Mouse (Mus musculus): ENCODE results near the gene Mgll. TPM values are rescaled to one million over a fixed set of nuclear protein-coding genes. Genes with fewer than 3 reads are reported as not detected.
A peak's percentile ranks its signal among the peaks of the same experiment; 100 is the strongest.

Mgll gene
- total and polyA plus RNA-seq, 3 experiments, result 88.7 to 146 (median 102) TPM

- no peak overlapping the region for H3K9ac ChIP-seq (ENCODE audit: low read depth, low read length)
- DNase-seq, result no peak
- no peak overlapping the region for H3K27ac ChIP-seq
- 88% methylated on average over 9 of the region's 9 CpGs for WGBS
- no peaks in the 10 kb centered on the region for H3K27me3 ChIP-seq (ENCODE audit: control insufficient read depth, insufficient read depth, low read length)
- H3K4me1 ChIP-seq (ENCODE audit: control insufficient read depth, insufficient read depth, low read length), result peaks cover 9% of the 10 kb centered on the region
- H3K4me3 ChIP-seq, result no peak overlapping the region
- no peaks in the 10 kb centered on the region for H3K36me3 ChIP-seq (ENCODE audit: control insufficient read depth, insufficient read depth, low read length)
- intact Hi-C loops (cut with DNase I), result no loop called here
- no peak for TF ChIP-seq EP300 (IDR thresholded peaks at IDR 0.05; ENCODE audit: insufficient read depth, low read depth, low read length)
- no peak for TF ChIP-seq CTCF (IDR thresholded peaks at IDR 0.05)
- no peak for TF ChIP-seq POLR2A (IDR thresholded peaks at IDR 0.05; ENCODE audit: insufficient read depth, low read depth, low read length)
- H3K79me2 ChIP-seq (replicated peaks; ENCODE audit: control insufficient read depth, insufficient read depth, low read length), result no peaks in the 10 kb centered on the region
Observed at GRCm38 (mm10) chr6:88843781-88844725, 119.8 kb downstream of the Mgll start.

- Histone ChIP-seq H3K79me2 (replicated peaks; ENCODE audit: control insufficient read depth, insufficient read depth, low read length) (no peaks in the 10 kb centered on the region), H3K4me3 (no peak overlapping the region), H3K27ac (no peak overlapping the region), H3K9ac (ENCODE audit: low read depth, low read length) (no peak overlapping the region), H3K36me3 (ENCODE audit: control insufficient read depth, insufficient read depth, low read length) (no peaks in the 10 kb centered on the region), H3K4me1 (ENCODE audit: control insufficient read depth, insufficient read depth, low read length) (peaks cover 11% of the 10 kb centered on the region), H3K27me3 (ENCODE audit: control insufficient read depth, insufficient read depth, low read length) (no peaks in the 10 kb centered on the region)
- intact Hi-C loops (cut with DNase I), result no loop called here
- no peak for DNase-seq
- no peak for TF ChIP-seq EP300 (IDR thresholded peaks at IDR 0.05; ENCODE audit: insufficient read depth, low read depth, low read length)
- 94% methylated on average over 7 of the region's 7 CpGs for WGBS
Observed at GRCm38 (mm10) chr6:88844901-88845565, 120.8 kb downstream of the Mgll start.

GRCm38 (mm10) chr6:88847571-88847970, 123.4 kb downstream of the Mgll start:
- no peak for DNase-seq
- TF ChIP-seq POLR2A (IDR thresholded peaks at IDR 0.05; ENCODE audit: insufficient read depth, low read depth, low read length) (no peak), EP300 (IDR thresholded peaks at IDR 0.05; ENCODE audit: insufficient read depth, low read depth, low read length) (no peak), CTCF (IDR thresholded peaks at IDR 0.05) (no peak)
- Histone ChIP-seq H3K27me3 (ENCODE audit: control insufficient read depth, insufficient read depth, low read length) (no peaks in the 10 kb centered on the region), H3K4me1 (ENCODE audit: control insufficient read depth, insufficient read depth, low read length) (peaks cover 8% of the 10 kb centered on the region), H3K79me2 (replicated peaks; ENCODE audit: control insufficient read depth, insufficient read depth, low read length) (no peaks in the 10 kb centered on the region), H3K36me3 (ENCODE audit: control insufficient read depth, insufficient read depth, low read length) (no peaks in the 10 kb centered on the region), H3K4me3 (no peak overlapping the region), H3K9ac (ENCODE audit: low read depth, low read length) (no peak overlapping the region), H3K27ac (no peak overlapping the region)
- intact Hi-C loops (cut with DNase I), result no loop called here
- WGBS, result 53% methylated on average over 2 of the region's 2 CpGs

- DNase-seq, result peak in 1 of 2 experiments; percentile 62
- H3K4me3 ChIP-seq, result no peak overlapping the region
- peaks cover 5% of the 10 kb centered on the region for H3K4me1 ChIP-seq (ENCODE audit: control insufficient read depth, insufficient read depth, low read length)
- H3K27me3 ChIP-seq (ENCODE audit: control insufficient read depth, insufficient read depth, low read length), result no peaks in the 10 kb centered on the region
- TF ChIP-seq POLR2A (IDR thresholded peaks at IDR 0.05; ENCODE audit: insufficient read depth, low read depth, low read length) (no peak), CTCF (IDR thresholded peaks at IDR 0.05) (peak; percentile 77)
- no peaks in the 10 kb centered on the region for H3K79me2 ChIP-seq (replicated peaks; ENCODE audit: control insufficient read depth, insufficient read depth, low read length)
- no peak overlapping the region for H3K27ac ChIP-seq
- H3K36me3 ChIP-seq (ENCODE audit: control insufficient read depth, insufficient read depth, low read length), result no peaks in the 10 kb centered on the region
- WGBS, result 50% methylated on average over 4 of the region's 4 CpGs
- no peak overlapping the region for H3K9ac ChIP-seq (ENCODE audit: low read depth, low read length)
- intact Hi-C loops (cut with DNase I), result no loop called here
Observed at GRCm38 (mm10) chr6:88849270-88849669, 125.1 kb downstream of the Mgll start.

GRCm38 (mm10) chr6:88850034-88850433, 125.8 kb downstream of the Mgll start:
- 58% methylated on average over 7 of the region's 7 CpGs for WGBS
- DNase-seq, result no peak
- peaks cover 5% of the 10 kb centered on the region for H3K4me1 ChIP-seq (ENCODE audit: control insufficient read depth, insufficient read depth, low read length)
- H3K27ac ChIP-seq, result peak overlapping the region; percentile 57
- H3K4me3 ChIP-seq, result no peak overlapping the region
- no peaks in the 10 kb centered on the region for H3K36me3 ChIP-seq (ENCODE audit: control insufficient read depth, insufficient read depth, low read length)
- no peaks in the 10 kb centered on the region for H3K27me3 ChIP-seq (ENCODE audit: control insufficient read depth, insufficient read depth, low read length)
- no peaks in the 10 kb centered on the region for H3K79me2 ChIP-seq (replicated peaks; ENCODE audit: control insufficient read depth, insufficient read depth, low read length)
- H3K9ac ChIP-seq (ENCODE audit: low read depth, low read length), result no peak overlapping the region
- intact Hi-C loops (cut with DNase I), result no loop called here
- TF ChIP-seq CTCF (IDR thresholded peaks at IDR 0.05) (peak; percentile 53), POLR2A (IDR thresholded peaks at IDR 0.05; ENCODE audit: insufficient read depth, low read depth, low read length) (no peak)

GRCm38 (mm10) chr6:88854509-88854908, 130.3 kb downstream of the Mgll start:
- TF ChIP-seq CTCF (IDR thresholded peaks at IDR 0.05) (no peak), EP300 (IDR thresholded peaks at IDR 0.05; ENCODE audit: insufficient read depth, low read depth, low read length) (no peak), POLR2A (IDR thresholded peaks at IDR 0.05; ENCODE audit: insufficient read depth, low read depth, low read length) (no peak)
- no peak overlapping the region for H3K9ac ChIP-seq (ENCODE audit: low read depth, low read length)
- DNase-seq, result no peak
- H3K27ac ChIP-seq, result no peak overlapping the region
- H3K36me3 ChIP-seq (ENCODE audit: control insufficient read depth, insufficient read depth, low read length), result no peaks in the 10 kb centered on the region
- H3K79me2 ChIP-seq (replicated peaks; ENCODE audit: control insufficient read depth, insufficient read depth, low read length), result no peaks in the 10 kb centered on the region
- no peak overlapping the region for H3K4me3 ChIP-seq
- H3K4me1 ChIP-seq (ENCODE audit: control insufficient read depth, insufficient read depth, low read length), result peaks cover 8% of the 10 kb centered on the region
- intact Hi-C loops (cut with DNase I), result no loop called here
- H3K27me3 ChIP-seq (ENCODE audit: control insufficient read depth, insufficient read depth, low read length), result no peaks in the 10 kb centered on the region
- 71% methylated on average over 5 of the region's 5 CpGs for WGBS
